Mouse (Mus musculus): ENCODE measurements around the gene Ptpn14. TPM values are rescaled to one million over a fixed set of nuclear protein-coding genes. Genes with fewer than 3 reads are reported as not detected.

The Ptpn14 gene
- total RNA-seq, 1 experiment from 2014 or later = 1.7 TPM

DNA sequence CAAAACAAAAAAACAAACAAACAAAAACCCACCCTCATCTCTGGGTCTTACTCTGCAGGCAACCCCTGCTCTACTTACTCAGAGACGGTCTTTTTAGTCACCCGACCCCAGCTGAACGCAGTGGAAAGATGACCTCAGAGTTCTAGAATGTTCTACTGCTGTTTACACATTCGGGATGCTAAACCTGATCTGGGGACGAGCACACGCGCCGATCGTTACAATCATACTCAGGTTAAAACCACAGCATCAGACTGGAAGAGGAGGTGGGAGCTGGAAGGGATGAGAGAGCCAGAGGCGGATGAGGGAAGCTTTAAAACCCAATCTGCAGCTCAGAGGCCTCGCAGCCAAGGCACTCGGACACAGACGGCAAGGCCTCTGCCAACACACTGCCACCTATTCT lies 170.6 kb downstream of the Ptpn14 start:
- no peak for ATAC-seq (replicated peaks in 1 of 2; ENCODE audit: insufficient read depth in 1 of 2, low FRiP score in 2 of 2, low TSS enrichment in 1 of 2, low read depth in 1 of 2, poor library complexity in 2 of 2, severe bottlenecking in 2 of 2)

- ATAC-seq (replicated peaks in 1 of 2; ENCODE audit: insufficient read depth in 1 of 2, low FRiP score in 2 of 2, low TSS enrichment in 1 of 2, low read depth in 1 of 2, poor library complexity in 2 of 2, severe bottlenecking in 2 of 2) = no peak
Observed at GRCm38 (mm10) chr1:189899526-189899925, 171.5 kb downstream of the Ptpn14 start.

DNA sequence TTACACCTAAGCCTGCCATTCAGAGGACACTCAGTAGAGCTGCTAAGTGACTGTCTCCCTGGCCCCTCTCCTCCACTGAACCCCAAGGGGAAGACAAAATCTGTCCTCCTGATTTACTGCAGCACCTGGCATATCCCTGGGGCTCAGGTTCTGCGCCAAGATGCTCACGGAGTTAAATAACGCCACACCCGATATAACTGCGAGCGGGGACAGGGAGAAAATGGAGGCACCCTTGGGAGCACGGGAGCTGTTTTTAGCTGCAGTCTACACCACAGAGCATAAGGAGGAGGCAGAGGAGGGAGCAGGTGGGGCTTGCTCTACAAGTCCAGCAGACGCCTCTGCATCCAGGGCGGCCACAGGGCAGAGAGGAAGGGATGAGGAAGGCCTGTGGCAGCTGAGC lies 174.3 kb downstream of the Ptpn14 start:
- no peak for ATAC-seq (replicated peaks in 1 of 2; ENCODE audit: insufficient read depth in 1 of 2, low FRiP score in 2 of 2, low TSS enrichment in 1 of 2, low read depth in 1 of 2, poor library complexity in 2 of 2, severe bottlenecking in 2 of 2)

- ATAC-seq (replicated peaks in 1 of 2; ENCODE audit: insufficient read depth in 1 of 2, low FRiP score in 2 of 2, low TSS enrichment in 1 of 2, low read depth in 1 of 2, poor library complexity in 2 of 2, severe bottlenecking in 2 of 2) = no peak
Observed at GRCm38 (mm10) chr1:189903169-189903568, 175.1 kb downstream of the Ptpn14 start.

- ATAC-seq (replicated peaks in 1 of 2; ENCODE audit: insufficient read depth in 1 of 2, low FRiP score in 2 of 2, low TSS enrichment in 1 of 2, low read depth in 1 of 2, poor library complexity in 2 of 2, severe bottlenecking in 2 of 2) = no peak
Observed at GRCm38 (mm10) chr1:189910685-189911345, 182.7 kb downstream of the Ptpn14 start.

DNA sequence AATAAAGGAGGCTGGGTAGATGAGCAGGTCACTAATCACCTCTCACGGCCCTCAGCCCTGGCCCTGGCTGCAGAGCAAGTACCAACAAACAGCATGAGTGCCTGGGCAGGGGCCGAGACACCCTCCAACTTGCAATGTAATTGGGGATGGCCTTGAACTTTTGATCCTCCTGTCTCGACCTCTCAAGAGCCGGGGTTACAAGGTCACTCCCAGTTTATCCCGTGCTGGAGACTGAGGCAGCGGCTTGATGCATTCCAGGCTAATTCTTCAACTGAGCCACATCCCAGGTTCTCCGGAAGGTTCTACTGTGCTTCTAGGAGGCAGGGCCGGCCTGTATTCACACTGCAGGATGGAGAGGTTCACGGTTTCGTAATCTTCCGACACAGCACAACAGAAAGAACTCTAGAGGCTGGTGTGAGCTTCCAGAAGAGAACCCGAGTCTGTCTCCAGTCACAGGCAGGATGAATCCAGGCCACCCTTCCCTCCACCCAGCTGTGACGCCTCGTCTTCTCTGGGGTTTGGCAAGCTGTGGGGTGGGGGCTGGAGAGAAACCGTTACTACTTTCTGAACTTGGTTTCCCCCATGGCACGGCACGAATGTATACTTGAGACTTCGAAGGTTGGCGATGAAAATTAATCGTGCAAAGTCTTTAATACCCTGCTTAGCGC lies 185.2 kb downstream of the Ptpn14 start:
- ATAC-seq (replicated peaks in 1 of 2; ENCODE audit: insufficient read depth in 1 of 2, low FRiP score in 2 of 2, low TSS enrichment in 1 of 2, low read depth in 1 of 2, poor library complexity in 2 of 2, severe bottlenecking in 2 of 2) = no peak

DNA sequence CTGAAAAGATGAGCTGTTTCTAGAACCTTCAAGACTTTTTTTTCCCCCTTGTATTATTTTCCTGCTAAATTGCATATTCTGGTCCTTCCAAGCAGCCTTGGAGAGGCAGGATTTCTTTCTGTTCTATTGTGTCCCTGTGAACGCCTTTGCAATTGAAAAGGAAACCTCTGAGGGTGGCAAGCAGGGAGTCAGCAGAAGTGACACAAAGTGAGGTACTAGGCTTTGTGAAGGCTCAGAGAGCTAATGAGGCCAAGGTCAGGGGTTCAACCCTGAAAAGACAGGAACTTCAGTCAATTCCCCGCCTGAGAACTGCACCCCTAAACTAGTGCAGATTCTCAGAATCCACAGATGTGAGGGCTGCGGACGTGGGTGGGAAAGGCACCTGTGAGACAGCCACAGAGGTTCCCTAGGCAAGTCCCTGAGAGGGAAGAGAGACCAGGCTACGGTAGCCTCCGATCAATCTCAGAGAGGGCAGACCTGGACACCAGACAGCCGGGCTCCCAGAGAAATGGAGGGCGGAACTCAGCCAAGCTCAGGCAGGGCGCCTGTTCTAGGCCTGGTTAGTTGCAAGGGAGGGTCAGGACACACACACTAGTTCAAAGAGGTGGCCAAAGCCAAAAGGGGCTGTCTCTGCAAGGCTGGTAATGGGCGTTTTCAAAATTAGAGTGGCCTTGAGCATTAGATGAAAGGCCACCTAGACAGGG lies 188.5 kb downstream of the Ptpn14 start:
- ATAC-seq (replicated peaks in 1 of 2; ENCODE audit: insufficient read depth in 1 of 2, low FRiP score in 2 of 2, low TSS enrichment in 1 of 2, low read depth in 1 of 2, poor library complexity in 2 of 2, severe bottlenecking in 2 of 2) = no peak

- no peak for ATAC-seq (replicated peaks in 1 of 2; ENCODE audit: insufficient read depth in 1 of 2, low FRiP score in 2 of 2, low TSS enrichment in 1 of 2, low read depth in 1 of 2, poor library complexity in 2 of 2, severe bottlenecking in 2 of 2)
Observed at GRCm38 (mm10) chr1:189917126-189917500, 189.0 kb downstream of the Ptpn14 start.

GRCm38 (mm10) chr1:189919756-189920155 lies 191.7 kb downstream of the Ptpn14 start:
- no peak for ATAC-seq (replicated peaks in 1 of 2; ENCODE audit: insufficient read depth in 1 of 2, low FRiP score in 2 of 2, low TSS enrichment in 1 of 2, low read depth in 1 of 2, poor library complexity in 2 of 2, severe bottlenecking in 2 of 2)

GRCm38 (mm10) chr1:189920701-189921567 lies 192.9 kb downstream of the Ptpn14 start:
- peak in 1 of 2 experiments; percentile 16; a peak in 1 of 4 replicates for ATAC-seq (replicated peaks in 1 of 2; ENCODE audit: insufficient read depth in 1 of 2, low FRiP score in 2 of 2, low TSS enrichment in 1 of 2, low read depth in 1 of 2, poor library complexity in 2 of 2, severe bottlenecking in 2 of 2)

DNA sequence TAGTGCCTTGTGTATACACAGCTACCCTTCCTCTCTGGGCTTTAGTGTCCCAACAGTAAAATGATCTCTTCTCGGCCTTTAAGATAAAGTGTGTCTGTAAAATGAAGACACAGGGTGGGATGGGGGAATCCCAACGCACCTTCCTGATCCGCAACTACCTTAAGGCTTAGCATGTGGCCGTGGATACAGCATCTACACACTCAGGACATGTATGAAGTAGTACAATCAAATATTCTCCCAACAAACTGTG lies 193.4 kb downstream of the Ptpn14 start:
- no peak; a peak in 1 of 4 replicates for ATAC-seq (replicated peaks in 1 of 2; ENCODE audit: insufficient read depth in 1 of 2, low FRiP score in 2 of 2, low TSS enrichment in 1 of 2, low read depth in 1 of 2, poor library complexity in 2 of 2, severe bottlenecking in 2 of 2)

- ATAC-seq (replicated peaks in 1 of 2; ENCODE audit: insufficient read depth in 1 of 2, low FRiP score in 2 of 2, low TSS enrichment in 1 of 2, low read depth in 1 of 2, poor library complexity in 2 of 2, severe bottlenecking in 2 of 2) = peak; percentile 75 to 76
Observed at GRCm38 (mm10) chr1:189921818-189922592, 193.9 kb downstream of the Ptpn14 start, which contains the start of gene Smyd2. Gene Smyd2 (minus strand): TSS chr1:189922363.

DNA sequence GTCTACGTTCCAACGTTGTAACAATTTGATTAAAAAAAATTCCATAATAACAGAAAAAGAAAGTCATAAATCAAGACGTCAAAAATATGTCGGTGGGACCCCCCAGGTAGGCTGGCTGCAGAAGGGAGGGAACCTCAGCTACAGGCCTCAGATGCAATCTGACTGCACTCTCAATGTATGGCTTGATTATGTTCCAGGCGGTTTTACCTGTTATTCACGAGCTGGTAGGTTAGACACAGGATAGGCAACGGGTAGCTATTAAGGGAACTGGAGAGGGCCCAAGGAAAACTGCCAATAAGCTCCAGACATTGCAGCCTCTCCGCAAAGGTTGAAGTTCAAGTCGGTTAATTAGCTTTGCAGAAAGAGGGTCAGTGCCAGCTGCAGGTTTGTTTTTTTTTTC lies 194.7 kb downstream of the Ptpn14 start:
- ATAC-seq (replicated peaks in 1 of 2; ENCODE audit: insufficient read depth in 1 of 2, low FRiP score in 2 of 2, low TSS enrichment in 1 of 2, low read depth in 1 of 2, poor library complexity in 2 of 2, severe bottlenecking in 2 of 2) = no peak

DNA sequence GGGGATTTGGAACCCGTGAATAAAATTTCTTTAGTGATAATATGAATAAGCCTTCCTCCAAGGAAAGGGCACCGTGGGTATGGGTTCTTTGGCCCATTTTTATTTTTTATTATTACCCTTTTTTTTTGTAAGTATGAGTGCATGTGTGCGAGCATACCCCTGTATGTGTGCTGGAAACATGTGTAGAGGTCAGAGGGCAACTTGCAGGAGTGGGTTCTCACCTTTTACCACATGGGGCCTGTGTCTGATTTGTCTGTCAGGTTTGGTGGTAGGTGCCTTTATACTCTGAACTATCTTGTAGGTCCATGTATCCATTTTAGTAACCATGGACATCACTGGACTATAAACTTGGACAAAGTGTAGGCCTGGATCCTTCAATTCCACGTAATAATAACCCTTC lies 195.1 kb downstream of the Ptpn14 start:
- no peak for ATAC-seq (replicated peaks in 1 of 2; ENCODE audit: insufficient read depth in 1 of 2, low FRiP score in 2 of 2, low TSS enrichment in 1 of 2, low read depth in 1 of 2, poor library complexity in 2 of 2, severe bottlenecking in 2 of 2)

- no peak for ATAC-seq (replicated peaks in 1 of 2; ENCODE audit: insufficient read depth in 1 of 2, low FRiP score in 2 of 2, low TSS enrichment in 1 of 2, low read depth in 1 of 2, poor library complexity in 2 of 2, severe bottlenecking in 2 of 2)
Observed at GRCm38 (mm10) chr1:189923871-189924568, 196.0 kb downstream of the Ptpn14 start.

GRCm38 (mm10) chr1:189926279-189926678 lies 198.2 kb downstream of the Ptpn14 start:
- no peak for ATAC-seq (replicated peaks in 1 of 2; ENCODE audit: insufficient read depth in 1 of 2, low FRiP score in 2 of 2, low TSS enrichment in 1 of 2, low read depth in 1 of 2, poor library complexity in 2 of 2, severe bottlenecking in 2 of 2)
